Mouse (Mus musculus): ENCODE results near the gene Pheta2. TPM values are rescaled to one million over a fixed set of nuclear protein-coding genes. Genes with fewer than 3 reads are reported as not detected.

Gene Pheta2
- 43.4 and 43.8 TPM in 2 replicates for polyA plus RNA-seq (2015; fragmentation: Nextera tagmentation; extraction: Ambion mirVana)

DNA sequence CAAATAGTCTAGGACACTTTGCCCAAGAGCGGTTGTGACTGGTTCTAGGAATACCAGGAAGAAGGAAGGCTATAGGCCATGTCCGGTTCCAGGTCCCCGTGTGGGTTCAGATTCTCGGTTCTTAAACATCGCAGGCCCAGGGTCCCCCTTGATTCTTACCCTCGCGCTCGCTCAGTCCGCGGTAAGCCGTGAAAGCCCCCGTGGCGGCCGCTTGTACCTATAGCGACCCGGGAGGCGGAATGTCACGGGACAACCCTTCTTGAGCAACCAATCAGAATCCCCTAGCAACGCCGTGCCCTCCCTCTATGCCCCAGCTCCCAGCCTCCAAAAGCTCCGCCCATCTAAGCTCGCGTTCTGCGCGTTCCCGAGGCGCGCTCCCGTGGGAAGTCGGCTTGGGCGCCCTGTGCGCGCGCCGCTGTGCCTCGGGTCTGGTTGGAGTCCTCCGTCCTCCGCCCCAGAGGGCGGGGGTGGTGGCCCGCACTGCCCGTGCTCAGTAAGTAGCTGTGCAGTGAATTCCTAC, at the start of gene Pheta2, which contains the start of the genes Naga and Smdt1:
Gene Pheta2, plus strand, starts transcription at position 350 of the 520 bp plus-strand sequence.
Gene Naga, minus strand, starts transcription at position 333 of the 520 bp plus-strand sequence.
Gene Smdt1, plus strand, starts transcription at position 367 of the 520 bp plus-strand sequence.
- WGBS (ENCODE audit: insufficient replicate concordance), result under 1% methylated on average over 41 of the region's 41 CpGs

DNA sequence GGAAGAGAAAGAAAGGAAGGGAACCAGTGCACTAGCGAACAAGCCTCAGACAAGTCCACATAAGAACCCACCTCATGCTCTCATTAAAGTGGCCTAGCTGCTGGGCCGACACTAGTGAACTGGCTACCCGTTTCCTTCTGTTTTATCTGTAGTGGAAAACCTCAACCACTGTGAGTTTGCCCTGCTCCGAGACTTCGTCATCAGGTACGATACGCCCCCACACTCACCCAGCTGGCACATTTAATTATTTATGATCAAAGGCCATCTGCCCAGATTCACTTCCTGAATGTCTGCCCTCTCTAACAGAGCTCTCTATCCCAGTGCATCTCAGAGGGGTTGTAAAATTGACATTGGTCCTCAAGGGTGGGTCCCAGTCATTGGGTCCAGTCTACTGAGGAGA, 48.5 kb upstream of the Pheta2 start:
- peaks cover 10% of the 10 kb centered on the region for H3K27me3 ChIP-seq
- no peak overlapping the region for H3K4me2 ChIP-seq
- H3K4me1 ChIP-seq (replicated peaks), result peaks cover 31% of the 10 kb centered on the region
- H3K9ac ChIP-seq, result no peak overlapping the region
- no peaks in the 10 kb centered on the region for H3K9me3 ChIP-seq (replicated peaks)
- no peaks in the 10 kb centered on the region for H3K36me3 ChIP-seq
- no peak overlapping the region for H3K27ac ChIP-seq
- H3K4me3 ChIP-seq (replicated peaks), result no peak overlapping the region
- ATAC-seq (ENCODE audit: low read depth) (no peak), DNase-seq (no peak)
- 70% methylated on average over 7 of the region's 7 CpGs for WGBS (ENCODE audit: insufficient replicate concordance)

More for the DNA sequence above, at the start of gene Pheta2, which contains the start of the genes Naga and Smdt1:
- peak within 1 kb of the TSS; percentile 97 for H3K9ac ChIP-seq
- H3K27ac ChIP-seq, result peak within 1 kb of the TSS; percentile 100
- no peaks in the 10 kb centered on the region for H3K27me3 ChIP-seq
- H3K4me2 ChIP-seq, result peak within 1 kb of the TSS; percentile 97
- peaks cover 64% of the 10 kb centered on the region for H3K4me1 ChIP-seq (replicated peaks)
- ATAC-seq (ENCODE audit: low read depth), result peak; percentile 79
- DNase-seq, result peak; percentile 100
- H3K4me3 ChIP-seq (replicated peaks), result peak within 1 kb of the TSS; percentile 71
- H3K36me3 ChIP-seq, result peaks cover 41% of the 10 kb centered on the region
- H3K9me3 ChIP-seq (replicated peaks), result no peaks in the 10 kb centered on the region

DNA sequence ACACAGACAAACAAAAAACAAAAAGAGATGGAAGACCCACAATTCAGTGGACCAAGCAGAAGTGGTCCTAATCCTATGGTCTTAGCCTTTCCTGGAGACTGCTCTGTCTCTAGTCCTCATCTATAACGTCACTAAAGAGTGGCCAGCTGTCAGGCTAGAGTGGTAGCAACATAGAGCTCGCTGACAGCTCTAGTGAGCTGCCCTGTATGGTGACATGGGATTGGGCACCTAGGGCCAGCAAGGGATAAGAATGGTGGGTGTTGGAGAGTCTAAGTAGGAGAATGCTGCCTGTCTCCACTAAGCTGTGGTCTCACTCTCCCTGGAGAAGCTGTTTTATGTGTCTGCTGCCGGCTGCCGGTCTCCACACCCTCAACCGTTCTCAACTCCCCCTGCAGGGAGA, 45.9 kb upstream of the Pheta2 start:
- ATAC-seq (ENCODE audit: low read depth), result no peak
- no peaks in the 10 kb centered on the region for H3K36me3 ChIP-seq
- H3K4me2 ChIP-seq, result no peak overlapping the region
- H3K9ac ChIP-seq, result no peak overlapping the region
- 35% methylated on average over 5 of the region's 5 CpGs for WGBS (ENCODE audit: insufficient replicate concordance)
- H3K27me3 ChIP-seq, result peaks cover 7% of the 10 kb centered on the region
- DNase-seq, result no peak
- no peak overlapping the region for H3K4me3 ChIP-seq (replicated peaks)
- no peak overlapping the region for H3K27ac ChIP-seq
- H3K4me1 ChIP-seq (replicated peaks), result peaks cover 24% of the 10 kb centered on the region
- H3K9me3 ChIP-seq (replicated peaks), result no peaks in the 10 kb centered on the region

DNA sequence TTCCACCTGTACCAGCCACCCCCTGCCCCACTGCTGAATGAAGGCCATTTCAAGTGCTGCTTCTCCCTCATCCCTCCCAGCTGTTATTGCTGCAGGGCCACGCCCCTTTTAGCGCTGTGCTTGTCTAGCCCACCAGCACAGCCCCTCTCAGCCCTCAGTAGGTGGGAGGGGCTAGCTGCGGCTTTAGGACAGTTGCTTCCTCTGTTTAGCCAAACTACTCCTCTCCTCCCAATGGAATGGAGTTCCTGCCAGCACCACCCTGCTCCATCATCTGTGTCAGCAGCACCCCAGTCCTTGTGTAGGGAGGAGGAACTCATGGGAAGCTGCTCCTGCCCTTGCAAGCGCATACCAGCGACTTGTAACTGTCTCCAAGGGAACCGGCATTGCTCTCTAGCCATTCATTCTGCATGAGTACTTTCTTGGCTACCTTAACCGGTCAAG, 45.5 kb upstream of the Pheta2 start:
- H3K9ac ChIP-seq, result no peak overlapping the region
- 22% methylated on average over 7 of the region's 7 CpGs for WGBS (ENCODE audit: insufficient replicate concordance)
- H3K27me3 ChIP-seq, result peaks cover 7% of the 10 kb centered on the region
- DNase-seq (no peak), ATAC-seq (ENCODE audit: low read depth) (no peak)
- H3K27ac ChIP-seq, result no peak overlapping the region
- H3K4me3 ChIP-seq (replicated peaks), result no peak overlapping the region
- no peaks in the 10 kb centered on the region for H3K9me3 ChIP-seq (replicated peaks)
- H3K4me1 ChIP-seq (replicated peaks), result peaks cover 24% of the 10 kb centered on the region
- no peak overlapping the region for H3K4me2 ChIP-seq
- H3K36me3 ChIP-seq, result no peaks in the 10 kb centered on the region

DNA sequence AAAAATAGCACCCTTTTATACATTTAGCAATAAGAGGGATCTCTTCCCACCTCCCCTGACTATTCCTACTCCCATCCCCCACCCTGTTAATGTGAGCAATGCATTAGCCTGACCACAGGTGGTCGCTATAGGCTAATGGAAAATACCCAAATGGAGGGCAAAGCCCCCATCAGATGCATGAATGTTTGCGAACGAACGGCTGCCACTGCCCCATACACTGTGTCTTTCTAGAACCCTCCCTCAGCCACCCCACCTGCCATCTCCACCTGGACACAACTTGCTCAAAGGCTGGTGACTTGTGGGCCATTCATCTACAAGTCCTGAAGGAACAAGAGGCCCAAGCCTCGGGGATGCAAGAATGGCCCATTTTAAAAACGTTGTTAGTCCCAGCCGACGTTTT, 44.7 kb upstream of the Pheta2 start:
- Histone ChIP-seq H3K9me3 (replicated peaks) (no peaks in the 10 kb centered on the region), H3K4me3 (replicated peaks) (no peak overlapping the region), H3K9ac (no peak overlapping the region), H3K36me3 (no peaks in the 10 kb centered on the region), H3K4me1 (replicated peaks) (peaks cover 28% of the 10 kb centered on the region), H3K27ac (no peak overlapping the region), H3K4me2 (no peak overlapping the region), H3K27me3 (peaks cover 9% of the 10 kb centered on the region)
- WGBS (ENCODE audit: insufficient replicate concordance), result 49% methylated on average over 8 of the region's 8 CpGs
- no peak for DNase-seq
- no peak for ATAC-seq (ENCODE audit: low read depth)

DNA sequence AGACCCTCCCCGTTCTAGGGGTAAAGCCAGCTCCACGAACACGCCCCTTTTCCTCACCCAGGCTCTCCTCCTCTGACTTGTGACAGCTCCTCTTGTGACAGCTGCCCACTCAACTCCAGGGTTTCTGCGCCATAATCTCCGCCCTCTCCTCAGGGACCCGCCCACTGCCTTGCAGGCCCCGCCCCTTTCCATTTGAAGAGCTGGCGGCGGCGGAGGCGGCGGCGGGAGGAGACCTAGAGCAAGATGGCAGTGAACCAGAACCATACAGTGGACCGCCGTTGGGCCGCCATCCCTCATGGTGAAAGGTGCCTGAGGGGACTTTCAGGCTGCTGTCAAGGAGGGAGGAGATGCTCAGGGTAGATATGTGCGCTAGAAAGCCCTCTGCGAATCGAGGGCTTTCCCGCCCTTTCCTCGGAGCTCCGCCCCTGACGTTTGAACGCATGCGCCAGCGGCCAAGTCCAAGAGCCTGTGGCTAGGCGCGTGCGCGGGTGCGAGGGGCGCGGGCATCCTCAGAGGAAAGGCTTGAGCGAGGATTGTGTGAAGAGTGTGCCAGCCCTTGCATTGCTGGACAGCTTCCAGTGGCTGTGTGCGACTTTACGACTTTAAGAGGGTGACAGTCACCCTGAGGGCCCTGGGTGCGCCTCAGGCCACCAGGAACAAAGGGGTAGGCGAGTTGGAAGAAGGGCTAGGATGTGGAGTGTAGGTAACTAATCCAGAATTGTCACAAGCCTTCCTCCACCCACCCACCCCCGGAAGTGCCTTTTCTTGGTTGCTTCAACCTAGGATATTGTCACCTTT, 39.8 kb upstream of the Pheta2 start, which contains the start of gene Wbp2nl:
Gene Wbp2nl, plus strand, starts transcription at position 191 of the 798 bp plus-strand sequence.
- H3K4me2 ChIP-seq, result peak within 1 kb of the TSS; percentile 35
- H3K4me3 ChIP-seq (replicated peaks), result no peak within 1 kb of the TSS
- peak; percentile 13 for DNase-seq

DNA sequence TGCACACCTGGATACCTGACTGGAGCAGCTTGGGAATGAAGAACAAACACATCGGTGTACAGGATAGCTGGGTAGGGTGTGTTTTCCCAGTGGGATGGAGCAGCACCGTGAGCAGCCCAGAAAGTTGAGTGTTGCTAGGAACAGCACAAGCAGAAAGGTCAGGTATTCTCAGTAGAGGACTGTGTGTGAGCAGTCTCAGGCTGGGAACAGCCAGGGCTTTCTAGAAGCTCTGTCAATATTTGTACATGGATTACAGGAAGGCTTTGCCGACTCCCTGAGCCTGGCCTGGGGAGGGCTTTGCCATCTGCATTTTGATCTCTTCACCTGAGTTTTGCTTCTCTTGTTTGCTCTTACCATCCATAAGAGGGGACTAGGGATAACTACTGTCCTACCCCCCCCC, 31.6 kb upstream of the Pheta2 start:
- H3K9me3 ChIP-seq (replicated peaks), result no peaks in the 10 kb centered on the region
- no peak overlapping the region for H3K27ac ChIP-seq
- H3K27me3 ChIP-seq, result no peaks in the 10 kb centered on the region; the same call in 1 of the 2 replicates
- no peaks in the 10 kb centered on the region for H3K36me3 ChIP-seq
- H3K4me1 ChIP-seq (replicated peaks), result no peaks in the 10 kb centered on the region; the same call in 1 of the 2 replicates
- no peak overlapping the region for H3K4me3 ChIP-seq (replicated peaks)
- WGBS (ENCODE audit: insufficient replicate concordance), result 74% methylated on average over 3 of the region's 3 CpGs
- ATAC-seq (ENCODE audit: low read depth) (no peak), DNase-seq (no peak)
- no peak overlapping the region for H3K9ac ChIP-seq
- no peak overlapping the region for H3K4me2 ChIP-seq

More for the DNA sequence above, 39.8 kb upstream of the Pheta2 start, which contains the start of gene Wbp2nl:
- peaks cover 9% of the 10 kb centered on the region for H3K27me3 ChIP-seq
- H3K36me3 ChIP-seq, result no peaks in the 10 kb centered on the region
- ATAC-seq (ENCODE audit: low read depth), result no peak
- WGBS (ENCODE audit: insufficient replicate concordance), result 45% methylated on average over 39 of the region's 39 CpGs
- no peak within 1 kb of the TSS for H3K27ac ChIP-seq
- H3K4me1 ChIP-seq (replicated peaks), result peaks cover 23% of the 10 kb centered on the region
- H3K9ac ChIP-seq, result no peak within 1 kb of the TSS
- H3K9me3 ChIP-seq (replicated peaks), result no peaks in the 10 kb centered on the region

DNA sequence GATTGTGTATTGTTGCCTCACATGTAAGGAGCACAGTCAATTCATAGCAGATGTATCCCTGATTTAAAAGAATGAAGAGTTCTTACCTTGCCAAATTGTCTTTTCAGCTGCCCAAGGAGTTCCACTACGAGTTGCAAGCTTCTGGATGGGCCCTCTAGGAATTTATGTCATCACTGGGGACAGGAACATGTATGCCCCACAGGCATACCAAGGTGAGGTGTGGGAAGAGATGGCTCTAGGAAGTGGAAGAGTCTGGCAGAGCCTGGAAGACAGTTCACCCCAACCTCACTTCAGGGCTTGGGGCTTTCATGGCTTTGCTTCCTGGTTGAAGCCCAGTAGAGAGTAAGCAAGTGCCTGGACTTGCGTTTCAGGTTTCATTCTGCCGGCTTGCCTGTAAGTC, 30.3 kb upstream of the Pheta2 start:
- no peak for DNase-seq
- Histone ChIP-seq H3K36me3 (no peaks in the 10 kb centered on the region), H3K4me2 (no peak overlapping the region), H3K9ac (no peak overlapping the region), H3K4me1 (replicated peaks) (no peaks in the 10 kb centered on the region; the same call in 1 of the 2 replicates), H3K27ac (no peak overlapping the region), H3K4me3 (replicated peaks) (no peak overlapping the region), H3K27me3 (no peaks in the 10 kb centered on the region; the same call in 1 of the 2 replicates), H3K9me3 (replicated peaks) (no peaks in the 10 kb centered on the region)
- no peak for ATAC-seq (ENCODE audit: low read depth)
- 67% methylated on average over 3 of the region's 3 CpGs for WGBS (ENCODE audit: insufficient replicate concordance)

DNA sequence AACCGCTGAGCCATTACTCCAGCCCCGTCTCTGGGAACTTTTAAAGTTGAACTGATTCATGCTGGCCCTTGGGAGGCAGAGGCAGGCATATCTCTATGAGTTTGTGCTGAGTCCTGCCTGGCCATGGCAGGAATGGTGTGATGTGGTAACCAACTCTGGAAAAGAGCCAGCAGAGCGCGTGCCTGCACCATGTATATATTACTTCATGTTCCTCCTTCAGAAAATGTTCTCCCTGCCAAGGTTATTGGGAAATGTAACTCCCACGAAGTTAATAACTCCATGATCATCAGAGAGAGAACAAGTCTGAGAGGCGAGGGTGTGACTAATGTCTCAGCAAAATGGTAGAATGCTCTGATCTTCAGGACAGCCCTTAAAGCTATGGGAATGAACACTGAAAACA, 20.9 kb upstream of the Pheta2 start:
- Histone ChIP-seq H3K36me3 (no peaks in the 10 kb centered on the region), H3K4me2 (no peak overlapping the region), H3K9ac (no peak overlapping the region), H3K4me1 (replicated peaks) (peaks cover 10% of the 10 kb centered on the region; the same call in 1 of the 2 replicates), H3K4me3 (replicated peaks) (no peak overlapping the region), H3K27me3 (no peaks in the 10 kb centered on the region), H3K9me3 (replicated peaks) (peaks cover 4% of the 10 kb centered on the region; the same call in 1 of the 2 replicates), H3K27ac (no peak overlapping the region)
- DNase-seq (no peak), ATAC-seq (ENCODE audit: low read depth) (no peak)
- 75% methylated on average over 6 of the region's 6 CpGs for WGBS (ENCODE audit: insufficient replicate concordance)

DNA sequence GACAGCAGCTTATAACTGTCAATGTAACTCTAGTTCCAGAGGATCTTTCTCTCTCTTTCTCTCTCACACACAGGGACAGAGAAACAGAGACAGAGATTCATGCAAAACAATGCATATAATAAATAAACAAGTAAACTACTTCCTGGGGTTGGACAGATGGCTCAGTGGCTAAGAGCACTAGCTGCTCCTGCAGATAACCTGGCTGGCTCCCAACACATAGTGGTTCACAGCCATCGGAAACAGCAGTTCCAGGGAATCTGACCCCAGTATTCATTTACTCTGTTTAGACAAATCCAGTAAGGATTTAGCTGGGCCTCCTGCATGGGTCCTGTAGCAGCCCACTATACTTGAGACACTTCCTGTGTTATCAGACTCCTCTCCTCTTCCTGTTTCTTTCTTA, 19.1 kb upstream of the Pheta2 start:
- Histone ChIP-seq H3K27ac (no peak overlapping the region), H3K36me3 (no peaks in the 10 kb centered on the region), H3K4me2 (no peak overlapping the region), H3K4me3 (replicated peaks) (no peak overlapping the region), H3K4me1 (replicated peaks) (peaks cover 10% of the 10 kb centered on the region; the same call in 1 of the 2 replicates), H3K27me3 (no peaks in the 10 kb centered on the region), H3K9ac (no peak overlapping the region), H3K9me3 (replicated peaks) (peaks cover 4% of the 10 kb centered on the region; the same call in 1 of the 2 replicates)
- WGBS (ENCODE audit: insufficient replicate concordance), result 58% methylated on average over 1 of the region's 1 CpGs
- ATAC-seq (ENCODE audit: low read depth) (no peak), DNase-seq (no peak)

DNA sequence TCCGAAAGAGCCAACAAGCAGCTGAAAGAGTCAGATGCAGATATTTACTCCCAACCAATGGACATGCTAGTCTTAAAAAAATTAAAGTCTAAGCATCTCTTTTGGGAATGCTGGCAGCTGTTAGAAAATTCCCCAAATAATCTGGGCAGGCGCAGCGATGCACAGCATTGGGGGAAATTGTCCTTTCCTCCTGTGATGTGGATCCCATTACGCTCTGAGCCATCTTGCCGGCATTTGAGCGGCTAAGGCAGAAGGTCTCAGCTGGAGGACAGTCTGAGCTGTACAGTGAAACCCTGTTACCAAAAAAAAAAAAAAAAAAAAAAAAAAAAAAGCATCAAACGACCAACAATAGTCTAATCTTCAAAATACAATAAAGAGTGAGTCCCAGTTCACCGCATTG, 16.5 kb upstream of the Pheta2 start:
- Histone ChIP-seq H3K4me2 (no peak overlapping the region), H3K27ac (no peak overlapping the region), H3K9ac (no peak overlapping the region), H3K4me1 (replicated peaks) (peaks cover 10% of the 10 kb centered on the region; the same call in 1 of the 2 replicates), H3K27me3 (no peaks in the 10 kb centered on the region), H3K9me3 (replicated peaks) (peaks cover 4% of the 10 kb centered on the region; the same call in 1 of the 2 replicates), H3K4me3 (replicated peaks) (no peak overlapping the region), H3K36me3 (no peaks in the 10 kb centered on the region)
- DNase-seq, result no peak
- ATAC-seq (ENCODE audit: low read depth), result no peak
- 77% methylated on average over 8 of the region's 8 CpGs for WGBS (ENCODE audit: insufficient replicate concordance)
